ENCODE assay signal across 33 mouse cellular contexts in genomic region chr4:5518522-5518921, GRCm38 (mm10).
"Had no signal": no experiment of that assay in that cellular context is flagged by ENCODE, and none has a peak within 500 bp of the region (broad histone marks: within the 10 kb centered on the region; RNA-seq: fewer than 3 reads in every experiment).

No protein-coding gene starts in this region.

- DNase-seq: heart, postnatal 10 days; heart, postnatal 14 days; heart, postnatal 36 days; heart, postnatal 4 days; kidney, adult 11 months; kidney, adult 18-20 months; kidney, adult 2 months; kidney, adult 8-10 months; kidney, adult 9 months; kidney, postnatal 10 days; kidney, postnatal 14 days; kidney, postnatal 25 days; kidney, postnatal 36 days; kidney, postnatal 4 days; layer of hippocampus, adult 9-11 months; layer of hippocampus, postnatal 36 days had no signal

- H3K4me1 ChIP-seq: heart, embryonic 10.5 days; heart, embryonic 12.5 days; heart, embryonic 13.5 days; heart, embryonic 15.5 days; hindbrain, embryonic 10.5 days; hindbrain, embryonic 12.5 days; hindbrain, embryonic 13.5 days; hindbrain, embryonic 15.5 days; kidney, embryonic 15.5 days had no signal

- ATAC-seq: hindbrain, embryonic 16.5 days; hindbrain, postnatal 0 days; inflammation-experienced regulatory T-cells, adult 6 months had no signal

- H3K4me2 ChIP-seq: heart, embryonic 11.5 days; heart, embryonic 12.5 days; heart, embryonic 13.5 days; heart, embryonic 15.5 days; hindbrain, embryonic 12.5 days; hindbrain, embryonic 13.5 days; hindbrain, embryonic 14.5 days; hindbrain, embryonic 15.5 days; kidney, embryonic 15.5 days had no signal

- H3K9ac ChIP-seq: heart, embryonic 12.5 days; heart, embryonic 13.5 days; heart, embryonic 15.5 days; hindbrain, embryonic 12.5 days; hindbrain, embryonic 13.5 days; hindbrain, embryonic 14.5 days; hindbrain, embryonic 15.5 days; kidney, embryonic 15.5 days had no signal

- H3K36me3 ChIP-seq: heart, embryonic 10.5 days; heart, embryonic 12.5 days; heart, embryonic 13.5 days; heart, embryonic 15.5 days; hindbrain, embryonic 10.5 days; hindbrain, embryonic 12.5 days; hindbrain, embryonic 13.5 days; hindbrain, embryonic 15.5 days; kidney, embryonic 15.5 days had no signal

- H3K27me3 ChIP-seq: heart, embryonic 12.5 days; heart, embryonic 13.5 days; heart, embryonic 15.5 days; hindbrain, embryonic 12.5 days; hindbrain, embryonic 13.5 days; hindbrain, embryonic 15.5 days; kidney, embryonic 15.5 days had no signal

- H3K27ac ChIP-seq: heart, embryonic 10.5 days; heart, embryonic 13.5 days; heart, embryonic 15.5 days; hindbrain, embryonic 10.5 days; hindbrain, embryonic 12.5 days; hindbrain, embryonic 13.5 days; hindbrain, embryonic 14.5 days; hindbrain, embryonic 15.5 days; hindbrain, postnatal 0 days; kidney, embryonic 15.5 days; kidney, postnatal 0 days; layer of hippocampus, adult 2 months; left cerebral cortex, adult 2 months had no signal

- H3K4me3 ChIP-seq: heart, embryonic 10.5 days; heart, embryonic 12.5 days; heart, embryonic 13.5 days; heart, embryonic 15.5 days; hindbrain, embryonic 10.5 days; hindbrain, embryonic 12.5 days; hindbrain, embryonic 13.5 days; hindbrain, embryonic 15.5 days; kidney, embryonic 15.5 days; layer of hippocampus, adult 2 months; left cerebral cortex, adult 2 months had no signal

- H3K9me3 ChIP-seq: heart, embryonic 10.5 days; heart, embryonic 12.5 days; heart, embryonic 13.5 days; heart, embryonic 15.5 days; hindbrain, embryonic 10.5 days; hindbrain, embryonic 12.5 days; hindbrain, embryonic 13.5 days; hindbrain, embryonic 15.5 days; kidney, embryonic 15.5 days had no signal
